Mouse (Mus musculus) layer of hippocampus, adult 18-20 months (tissue): ENCODE measurements around the gene Tapt1. TPM values are rescaled to one million over a fixed set of nuclear protein-coding genes. Genes with fewer than 3 reads are reported as not detected.
"Not testable (repeated sequence)": the region's sequence is repeated elsewhere in the genome, so short reads cannot be mapped to it uniquely, and the experiment has no call there.

Experiments
- DNase-seq, 2 experiments: peaks; one replicate each; pipeline ENCODE4 v3.0.0; 2022; ENCODE audit warnings: low spot score in 2 of 2
- total RNA-seq, 2 experiments: library from RNA; stranded (reverse); gene quantifications; 2 replicates each; pipeline ENCODE4 v1.2.3; 2021

The Tapt1 gene
- total RNA-seq, 2 experiments from 2014 or later = 41.2 to 43.8 TPM

DNA sequence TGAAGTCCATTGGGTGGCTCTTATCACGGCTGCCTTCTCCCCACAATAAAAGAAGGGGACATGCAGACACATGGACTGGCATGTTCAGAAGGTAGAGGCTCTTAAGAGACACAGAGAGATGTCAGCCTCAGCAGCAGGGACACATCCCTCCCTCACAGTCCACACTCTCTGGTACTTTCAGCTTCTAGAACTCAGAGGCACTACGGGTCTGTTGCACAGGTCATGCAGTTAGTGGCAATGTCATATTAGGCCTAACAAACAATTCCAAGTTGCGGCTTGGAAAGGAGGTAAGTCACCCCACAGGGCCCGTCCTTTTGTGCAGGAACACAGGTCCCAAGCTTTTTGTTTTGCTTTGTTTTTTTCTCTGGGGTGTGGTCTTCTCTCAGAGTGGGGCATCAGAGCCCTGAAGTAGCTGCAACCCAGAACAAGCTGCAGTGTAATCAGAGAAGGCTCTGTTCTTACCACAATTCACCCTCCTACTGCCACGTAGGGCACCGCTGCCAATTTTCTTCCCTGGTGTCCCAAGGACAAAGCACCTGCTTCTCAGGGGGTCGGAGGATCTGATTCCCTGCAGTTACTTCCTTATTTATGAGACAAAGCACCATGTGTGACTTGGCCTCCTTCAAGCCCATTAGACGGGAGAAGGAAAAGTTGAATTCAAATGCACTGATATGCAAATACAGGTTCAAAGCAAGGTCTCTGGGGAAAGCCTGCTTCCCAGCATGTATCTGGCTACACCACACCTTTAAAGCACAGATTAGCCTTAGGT is 82.8 kb downstream of the Tapt1 start:
- DNase-seq = no peak

DNA sequence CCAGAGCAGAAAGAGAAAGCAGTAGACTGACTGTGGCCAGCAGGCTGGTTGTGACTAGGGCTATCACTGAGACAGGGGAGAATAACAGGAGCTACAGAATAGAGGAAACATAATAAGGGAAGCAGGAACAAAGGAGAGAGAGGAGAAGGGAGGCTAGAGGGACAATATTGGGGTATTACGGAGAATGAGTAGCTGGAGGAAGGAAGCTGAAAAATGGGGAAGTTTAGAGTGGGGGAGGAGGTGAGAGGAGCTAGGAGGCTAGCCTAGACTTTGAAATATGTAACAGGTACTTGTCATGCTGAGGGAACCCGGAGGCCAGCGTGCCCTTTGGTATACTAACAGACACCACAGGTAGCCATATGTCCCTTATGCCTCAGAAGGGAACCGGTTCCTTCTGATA is 98.9 kb downstream of the Tapt1 start:
- no peak for DNase-seq

DNA sequence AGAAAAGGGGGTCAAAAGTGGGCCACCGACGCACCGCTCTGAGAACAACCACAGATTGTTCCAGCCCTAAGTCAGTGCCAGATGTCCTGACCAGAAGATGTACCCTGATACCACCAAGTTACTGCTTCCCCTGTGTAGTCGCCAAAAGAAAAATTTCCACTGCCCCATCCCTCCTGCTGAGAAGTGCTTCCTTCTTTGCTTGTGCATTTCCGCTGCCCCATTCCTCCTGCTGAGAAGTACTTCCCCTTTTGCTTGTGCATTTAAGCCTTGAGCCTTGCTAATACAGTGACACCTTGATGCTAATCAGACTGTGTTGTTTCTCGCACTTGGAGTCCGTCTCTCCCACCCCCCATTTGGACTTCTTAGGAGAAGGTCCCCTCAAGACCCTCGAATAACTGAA is 99.9 kb downstream of the Tapt1 start:
- DNase-seq = not testable (repeated sequence)

Other genes starting within 250 kb of the Tapt1 start
- gene Fgfbp1, start 244.8 kb downstream of the Tapt1 start, total RNA-seq = under 1 TPM in 1 of 2 experiments, not detected in 1; 0.27 TPM
- gene Prom1, start 124.6 kb downstream of the Tapt1 start, total RNA-seq = 10 to 100 TPM; 13.1 to 13.3 TPM